Mouse (Mus musculus) E14TG2a.4 (cell line): ENCODE data around the gene Vstm5.

Experiments used
- CTCF ChIP-seq: conservative IDR thresholded peaks from 2 replicates; pipeline ENCODE4 v1.5.1; 2014; ENCODE audit warnings: low read length
- NANOG ChIP-seq: IDR thresholded peaks from 2 replicates; pipeline ENCODE4 v1.6.1; 2014; ENCODE audit warnings: borderline replicate concordance, low read length, mixed read lengths
- POU5F1 ChIP-seq: IDR thresholded peaks from 2 replicates; pipeline ENCODE4 v1.6.1; 2014; ENCODE audit warnings: low read length, borderline replicate concordance

DNA sequence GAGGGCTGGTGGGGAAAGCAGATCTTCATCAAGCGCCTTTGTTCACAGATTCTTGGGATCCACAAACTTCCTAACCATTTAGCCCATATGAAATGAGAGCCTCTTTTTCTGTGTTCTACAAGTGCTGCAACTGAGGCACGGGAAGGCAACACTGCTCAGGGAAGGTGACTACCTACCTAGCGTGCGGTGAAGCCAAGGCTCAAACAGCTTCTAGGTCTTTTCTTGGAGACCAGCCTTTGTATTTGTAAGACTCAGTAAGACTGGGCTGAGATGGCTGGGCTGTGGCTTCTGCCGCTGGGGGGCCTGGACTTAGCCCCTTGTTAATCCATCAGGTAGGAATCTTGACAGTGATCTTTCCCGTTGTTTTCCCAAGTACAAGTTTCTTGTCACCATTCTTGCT, 1.2 kb downstream of the Vstm5 start:
- TF ChIP-seq CTCF (no peak), NANOG (no peak), POU5F1 (no peak)
